Mouse (Mus musculus) myocyte (in vitro differentiated cells): ENCODE results near the gene Mroh8.
"Not testable (repeated sequence)": the region's sequence is repeated elsewhere in the genome, so short reads cannot be mapped to it uniquely, and the experiment has no call there.

ENCODE experiments used
- MYOG ChIP-seq, 3 experiments: IDR thresholded peaks; one replicate each; pipeline ENCODE4 v1.6.1; 2011; ENCODE audit warnings: control low read depth in 2 of 3, low read depth in 2 of 3, mild to moderate bottlenecking in 2 of 3; ENCODE audit not compliant: insufficient read length in 2 of 3, control insufficient read depth in 1 of 3, insufficient read depth in 1 of 3
- POLR2A ChIP-seq: IDR thresholded peaks from one replicate; pipeline ENCODE4 v1.6.1; 2011; ENCODE audit warnings: low read depth, mild to moderate bottlenecking, control low read depth, moderate library complexity; ENCODE audit not compliant: insufficient read length
- USF1 ChIP-seq: IDR thresholded peaks from one replicate; pipeline ENCODE4 v1.6.1; 2011; ENCODE audit warnings: low read depth, mild to moderate bottlenecking, control low read depth, moderate library complexity

GRCm38 (mm10) chr2:157221916-157222315 is 57.4 kb downstream of the Mroh8 start:
- TF ChIP-seq USF1; POLR2A; MYOG (IDR thresholded peaks at IDR 0.05; ENCODE audit: control insufficient read depth in 1 of 3, insufficient read depth in 1 of 3, insufficient read length in 2 of 3, low read depth in 2 of 3): not testable (repeated sequence)
